Mouse (Mus musculus) bone marrow, adult 2 months (tissue): Measurements from ENCODE around the gene Sult1b1.

Source experiments
- CTCF ChIP-seq: fragments of 200-500 bp; IDR thresholded peaks from 2 replicates; pipeline ENCODE4 v1.5.1; 2011; ENCODE audit warnings: low read length, control low read depth; ENCODE audit not compliant: control insufficient read depth, insufficient read depth
- POLR2A ChIP-seq: fragments of 200-500 bp; IDR thresholded peaks from 2 replicates; pipeline ENCODE4 v1.6.1; 2011; ENCODE audit warnings: low read depth, mild to moderate bottlenecking, control low read depth, low read length, borderline replicate concordance; ENCODE audit not compliant: control insufficient read depth

DNA sequence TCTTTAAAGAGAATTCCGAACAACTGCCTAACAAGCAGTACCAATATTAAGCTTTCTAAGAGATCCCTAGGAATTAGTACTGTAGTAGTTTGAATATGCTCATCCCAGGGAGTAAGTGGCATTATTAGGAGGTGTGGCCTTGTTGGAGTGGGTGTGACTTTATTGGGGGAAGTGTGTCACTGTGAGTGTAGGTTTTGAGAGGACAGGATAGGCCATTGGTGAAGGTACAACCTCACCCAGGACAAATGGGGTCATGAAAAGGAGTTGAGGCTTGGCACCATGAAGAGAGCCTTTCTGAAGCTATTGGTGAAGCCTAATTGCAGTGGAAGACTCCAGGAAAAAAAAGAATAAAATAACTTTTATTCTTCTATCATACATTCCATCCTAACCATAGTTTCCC lies 29.3 kb upstream of the Sult1b1 start:
- TF ChIP-seq POLR2A (no peak), CTCF (no peak)
